Mouse (Mus musculus) CD4-positive helper T cell, adult 2 months (primary cell): ENCODE results near the gene Atad1.
"Not testable (repeated sequence)": the region's sequence is repeated elsewhere in the genome, so short reads cannot be mapped to it uniquely, and the experiment has no call there.

Source experiments
- DNase-seq: peaks from one replicate; pipeline ENCODE4 v3.0.0-alpha.2; 2012; ENCODE audit warnings: low read depth, missing footprints, low spot score

Gene Atad1

GRCm38 (mm10) chr19:32749425-32749824 is 9.8 kb upstream of the Atad1 start:
- peak; percentile 36 for DNase-seq

DNA sequence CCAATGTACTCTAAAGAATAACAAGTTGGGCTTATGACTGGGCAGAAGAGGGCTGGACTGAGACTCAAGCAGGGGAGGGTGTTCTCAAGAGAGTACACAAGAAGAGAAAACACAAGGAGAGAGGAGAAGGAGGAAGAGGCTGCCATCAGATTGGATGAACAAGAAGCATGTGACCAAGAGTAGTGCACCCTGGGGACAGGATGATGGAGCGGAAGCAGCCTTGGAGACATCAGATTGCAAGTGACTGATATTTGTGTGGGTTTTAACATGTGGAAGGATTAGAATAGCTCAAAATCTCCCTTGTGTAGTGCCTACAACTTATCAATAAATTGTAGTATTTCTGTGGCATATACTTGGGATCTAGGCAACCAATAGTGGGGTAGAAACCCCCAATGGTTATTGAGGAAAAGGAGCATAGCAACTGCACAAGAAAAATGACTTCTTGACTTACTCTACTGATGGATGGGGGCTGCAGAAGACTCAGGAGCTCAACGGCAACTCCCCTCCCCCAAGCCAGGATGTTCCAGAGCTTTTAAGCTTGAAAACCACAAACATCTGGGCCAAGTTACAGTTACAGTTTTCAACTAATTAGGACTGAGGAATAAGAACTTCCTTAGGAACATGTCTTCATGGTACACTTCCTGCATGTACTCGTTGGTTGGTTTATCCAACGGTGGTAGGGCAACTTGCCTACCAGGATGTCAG is 1.2 kb upstream of the Atad1 start:
- DNase-seq, result no peak

- no peak for DNase-seq
Measured at GRCm38 (mm10) chr19:32737844-32738243, 1.7 kb downstream of the Atad1 start.

DNA sequence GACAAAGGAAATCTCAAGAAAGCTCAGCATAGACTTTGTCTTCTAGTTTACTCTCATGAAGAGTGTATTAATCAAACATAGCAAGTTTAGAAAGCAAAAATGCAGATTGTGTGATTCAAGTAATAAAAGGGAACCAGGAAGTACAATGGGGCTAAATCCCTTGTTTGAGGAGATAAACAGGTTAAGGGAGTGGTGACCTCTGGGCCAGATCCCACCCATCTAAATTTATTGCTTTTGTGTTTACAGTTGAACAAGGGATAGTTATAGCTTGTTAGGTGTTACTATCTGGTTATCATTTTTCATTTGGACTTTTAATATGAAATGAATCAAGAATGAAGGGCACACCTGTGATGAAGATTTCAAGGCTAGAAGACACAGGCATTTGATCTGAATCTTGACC is 6.7 kb downstream of the Atad1 start:
- no peak for DNase-seq

- DNase-seq, result no peak
Measured at GRCm38 (mm10) chr19:32729785-32730184, 9.8 kb downstream of the Atad1 start.

DNA sequence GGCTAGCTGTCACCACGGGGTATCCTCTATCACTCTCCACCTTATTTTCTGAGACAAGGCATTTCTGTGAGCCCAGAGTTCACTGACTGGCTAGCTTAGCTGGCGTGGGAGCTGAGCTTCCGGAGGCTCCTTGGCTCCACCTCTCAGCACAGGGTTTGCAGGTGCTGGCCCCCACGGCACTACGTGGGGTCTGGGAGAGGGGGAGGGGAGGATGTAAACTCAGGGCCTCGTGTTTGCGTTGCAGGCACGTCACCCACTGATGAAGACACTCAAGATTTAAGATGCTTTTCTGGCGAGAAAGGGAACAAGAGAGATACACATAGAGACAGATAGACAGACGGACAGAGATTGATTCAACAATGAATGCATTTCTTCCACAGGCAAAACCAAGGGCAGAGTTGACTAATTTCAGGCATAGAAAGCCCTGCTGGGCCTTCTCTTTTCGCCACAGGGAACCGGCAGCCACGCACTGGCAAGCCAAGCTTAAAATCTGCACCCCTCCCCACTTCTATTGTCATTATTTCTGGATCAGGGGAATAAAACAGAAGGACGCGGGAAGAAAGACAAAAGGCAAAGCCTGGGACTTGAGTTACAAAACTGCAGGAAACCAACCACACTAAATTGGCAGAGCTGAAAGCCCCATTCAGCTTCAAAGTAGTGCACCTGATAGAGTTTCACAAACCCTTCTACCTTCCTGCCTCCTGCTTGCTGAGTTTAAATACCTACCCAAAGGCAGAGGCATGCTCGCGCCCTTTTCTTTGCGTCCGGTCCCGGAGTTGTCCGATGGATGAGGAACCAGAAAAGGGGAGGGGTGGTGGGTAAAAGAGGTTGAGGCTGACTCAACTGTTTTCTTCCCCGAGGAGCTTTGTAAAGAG is 12.9 kb downstream of the Atad1 start:
- DNase-seq, result peak; percentile 27

DNA sequence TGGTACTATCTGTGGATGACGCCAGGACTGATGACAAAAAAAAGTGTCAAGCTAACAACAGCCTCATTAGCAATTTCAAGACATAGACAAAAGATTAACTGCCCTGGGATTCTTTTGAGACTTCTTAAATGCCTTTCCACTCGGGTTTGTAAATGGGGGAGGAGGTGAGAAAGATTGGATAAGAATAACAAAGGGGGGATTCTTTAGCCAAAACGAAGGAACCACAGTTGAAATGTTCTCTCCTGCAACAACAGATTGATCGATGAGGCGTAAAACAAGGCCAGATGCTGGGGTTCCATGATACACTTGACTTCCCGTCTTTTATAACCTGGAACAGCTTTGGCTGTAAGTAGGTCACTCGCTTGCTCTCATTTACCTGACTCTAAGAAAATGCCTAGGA is 15.8 kb downstream of the Atad1 start:
- DNase-seq, result no peak

- DNase-seq, result no peak
Measured at GRCm38 (mm10) chr19:32720319-32720718, 19.3 kb downstream of the Atad1 start.

DNA sequence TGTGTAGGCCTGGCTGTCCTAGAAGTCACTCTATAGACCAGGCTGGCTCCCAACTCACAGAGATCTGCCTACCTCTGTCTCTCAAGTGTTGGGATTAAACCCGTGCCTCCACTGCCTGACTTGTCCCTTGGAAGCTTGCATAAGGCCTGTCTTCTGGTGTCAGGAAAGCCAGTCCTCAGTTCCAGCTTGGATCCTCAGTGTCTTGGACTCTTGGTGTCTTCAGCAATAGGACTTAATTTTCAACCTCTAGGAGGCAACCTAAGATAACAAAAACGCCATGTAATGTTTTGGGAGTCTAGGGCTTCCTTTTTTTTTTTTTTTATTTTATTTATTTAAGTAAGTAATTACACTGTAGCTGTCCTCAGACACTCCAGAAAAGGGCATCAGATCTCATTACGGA is 22.0 kb downstream of the Atad1 start:
- DNase-seq, result no peak

DNA sequence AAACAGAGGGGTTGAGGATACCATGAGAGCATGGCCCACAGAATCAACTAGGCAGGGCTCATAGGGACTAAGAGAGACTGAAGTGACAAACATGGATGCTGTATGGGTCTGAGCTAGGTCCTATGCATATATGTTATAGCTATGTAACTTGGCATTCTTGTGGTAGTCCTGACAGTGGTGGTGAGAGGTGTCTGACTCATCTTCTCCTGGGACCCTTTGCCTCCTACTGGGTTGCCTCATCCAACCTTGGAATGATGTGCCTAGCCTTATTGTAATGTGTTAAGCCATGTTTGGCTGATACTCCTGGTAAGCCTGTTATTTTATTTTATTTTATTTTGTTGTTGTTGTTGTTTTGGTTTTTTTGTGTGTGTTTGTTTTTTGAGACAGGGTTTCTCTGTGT is 23.9 kb downstream of the Atad1 start:
- no peak for DNase-seq

DNA sequence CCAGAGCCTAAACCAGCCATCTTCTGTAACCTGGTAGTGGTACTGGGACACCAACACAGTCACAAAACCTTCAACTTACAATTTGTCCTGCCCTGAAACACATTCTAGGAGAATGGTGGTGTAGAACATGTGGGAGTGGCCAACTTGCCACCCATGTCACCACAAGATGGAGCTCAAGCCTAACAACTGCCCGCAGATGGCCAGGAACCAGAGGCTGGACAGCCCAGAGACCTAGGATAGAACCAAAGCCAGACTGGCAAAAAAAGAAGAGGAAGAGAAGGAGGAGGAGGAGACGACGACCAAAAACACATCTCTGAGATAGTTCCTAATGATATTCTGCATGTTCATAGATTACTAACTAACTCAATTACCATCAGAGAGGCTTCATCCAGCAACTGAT is 24.4 kb downstream of the Atad1 start:
- peak; percentile 65 for DNase-seq

- DNase-seq, result no peak
Measured at GRCm38 (mm10) chr19:32713471-32713870, 26.1 kb downstream of the Atad1 start.

- DNase-seq, result peak; percentile 92
Measured at GRCm38 (mm10) chr19:32712588-32713042, 27.0 kb downstream of the Atad1 start.

DNA sequence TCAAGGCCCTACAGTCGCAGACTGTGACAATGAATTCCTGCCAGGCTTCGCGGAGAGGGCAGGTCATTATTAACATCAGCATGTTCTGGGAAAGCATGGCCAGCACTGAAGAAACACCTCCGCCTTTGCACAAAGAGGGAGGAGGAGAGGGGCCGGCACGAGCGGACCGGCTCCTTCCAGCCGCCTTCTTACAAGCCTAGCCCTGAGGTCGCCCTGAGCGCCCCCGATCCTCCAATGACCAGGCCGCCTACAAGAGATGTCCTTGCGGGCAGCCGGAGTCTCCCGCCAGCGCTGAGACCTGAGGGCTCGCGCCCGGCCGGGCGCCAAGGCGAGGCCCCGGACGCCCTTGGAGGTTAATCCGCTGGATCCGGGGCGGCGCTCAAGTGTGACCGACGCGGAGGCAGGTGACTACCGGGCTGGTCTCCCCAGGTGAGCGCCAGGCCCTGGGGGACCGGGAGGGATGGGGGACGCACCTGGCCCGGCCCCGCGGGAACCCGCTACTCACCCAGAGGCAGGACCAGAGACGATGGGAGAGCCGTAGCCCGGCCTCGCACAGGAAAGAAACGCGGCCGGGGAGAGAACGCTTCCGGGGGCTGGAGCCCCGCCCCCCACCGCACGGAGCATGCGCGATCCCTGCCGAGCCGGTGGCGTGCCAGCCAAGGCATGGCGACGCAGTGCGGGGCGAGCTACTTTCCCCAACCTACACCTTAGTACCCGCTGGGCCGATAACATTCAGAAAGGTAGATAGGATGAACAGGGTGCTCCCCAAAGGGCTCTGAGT is 27.6 kb downstream of the Atad1 start:
- DNase-seq, result peak; percentile 91

DNA sequence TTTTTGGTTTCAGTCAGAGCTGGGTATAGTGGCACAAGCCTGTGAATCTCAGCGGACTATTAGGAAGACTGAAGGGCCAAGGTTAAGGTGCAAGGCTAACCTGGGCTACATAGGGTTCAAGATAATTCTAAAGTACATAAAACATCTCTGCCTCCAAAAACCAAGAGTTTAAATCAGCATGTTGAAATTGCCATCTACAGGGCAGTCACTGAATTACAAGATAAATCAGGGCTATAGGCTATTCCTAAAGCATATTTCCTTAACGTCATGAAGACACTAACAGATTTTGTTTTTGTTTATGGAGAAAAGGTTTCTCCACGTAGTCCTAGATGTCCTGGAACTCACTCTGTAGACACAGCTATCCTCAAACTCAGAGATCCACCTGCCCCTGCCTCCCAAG is 29.3 kb downstream of the Atad1 start:
- DNase-seq, result peak; percentile 67

DNA sequence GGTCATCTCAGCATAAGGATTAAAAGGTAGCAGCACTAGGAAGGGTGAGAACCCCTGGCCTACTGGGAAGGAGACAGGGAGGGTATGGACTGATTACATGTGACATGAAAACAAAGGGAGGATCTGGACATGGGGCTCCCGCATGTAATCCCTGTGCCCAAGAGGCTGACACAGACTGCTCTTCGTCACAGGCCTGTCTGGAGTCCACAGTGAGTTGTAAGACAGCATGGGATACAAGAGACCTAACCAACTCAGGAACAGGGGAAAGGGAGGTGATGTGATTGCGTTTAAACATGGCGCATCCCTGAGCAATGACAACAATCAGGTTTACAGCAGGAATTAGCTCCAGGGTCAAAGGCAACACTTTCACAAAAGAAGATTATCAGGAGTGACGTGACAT is 30.6 kb downstream of the Atad1 start:
- DNase-seq, result no peak

GRCm38 (mm10) chr19:32702191-32702590 is 37.4 kb downstream of the Atad1 start:
- no peak for DNase-seq

GRCm38 (mm10) chr19:32696674-32697073 is 42.9 kb downstream of the Atad1 start:
- DNase-seq, result no peak

- DNase-seq, result peak; percentile 62
Measured at GRCm38 (mm10) chr19:32689724-32690123, 49.9 kb downstream of the Atad1 start.

DNA sequence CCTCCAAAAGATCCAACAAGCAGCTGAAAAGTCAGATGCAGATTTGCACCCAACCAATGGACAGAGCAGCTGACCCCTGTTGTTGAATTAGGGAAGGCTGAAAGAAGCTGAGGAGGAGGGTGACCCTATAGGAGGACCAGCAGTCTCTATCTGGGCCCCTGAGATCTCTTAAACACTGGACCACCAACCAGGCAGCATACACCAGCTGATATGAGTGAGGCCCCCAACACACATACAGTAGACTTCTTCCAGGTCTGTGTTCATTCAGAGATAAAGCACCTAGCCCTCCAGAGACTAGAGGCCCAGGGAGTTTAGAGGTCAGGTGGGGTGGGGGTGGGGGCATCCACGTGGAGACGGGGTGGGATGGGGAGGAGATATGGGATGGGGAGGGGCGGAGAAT is 51.4 kb downstream of the Atad1 start:
- not testable (repeated sequence) for DNase-seq

DNA sequence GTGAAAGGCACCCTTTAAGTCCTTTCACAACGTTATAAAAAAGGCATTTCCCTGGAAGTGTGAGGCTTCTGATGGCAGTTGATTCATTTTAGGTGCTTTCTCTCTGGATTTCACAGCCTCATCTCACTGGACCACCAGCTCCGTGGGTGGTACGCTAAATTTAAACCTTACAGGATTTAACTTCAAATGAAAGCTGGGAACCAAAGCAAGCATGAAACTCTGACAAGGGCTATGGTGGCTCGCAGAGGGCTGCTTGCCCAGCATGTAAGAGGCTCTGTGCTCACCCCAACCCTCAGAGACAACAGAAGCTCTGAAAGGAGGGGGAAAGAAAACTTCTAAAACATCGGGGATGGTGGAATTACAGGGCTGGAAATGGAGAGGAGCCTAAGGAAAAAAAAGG is 51.9 kb downstream of the Atad1 start:
- no peak for DNase-seq

GRCm38 (mm10) chr19:32683081-32683480 is 56.5 kb downstream of the Atad1 start:
- no peak for DNase-seq
